Comparison of ENCODE assay signal across 8 mouse cellular contexts in the genomic region with DNA sequence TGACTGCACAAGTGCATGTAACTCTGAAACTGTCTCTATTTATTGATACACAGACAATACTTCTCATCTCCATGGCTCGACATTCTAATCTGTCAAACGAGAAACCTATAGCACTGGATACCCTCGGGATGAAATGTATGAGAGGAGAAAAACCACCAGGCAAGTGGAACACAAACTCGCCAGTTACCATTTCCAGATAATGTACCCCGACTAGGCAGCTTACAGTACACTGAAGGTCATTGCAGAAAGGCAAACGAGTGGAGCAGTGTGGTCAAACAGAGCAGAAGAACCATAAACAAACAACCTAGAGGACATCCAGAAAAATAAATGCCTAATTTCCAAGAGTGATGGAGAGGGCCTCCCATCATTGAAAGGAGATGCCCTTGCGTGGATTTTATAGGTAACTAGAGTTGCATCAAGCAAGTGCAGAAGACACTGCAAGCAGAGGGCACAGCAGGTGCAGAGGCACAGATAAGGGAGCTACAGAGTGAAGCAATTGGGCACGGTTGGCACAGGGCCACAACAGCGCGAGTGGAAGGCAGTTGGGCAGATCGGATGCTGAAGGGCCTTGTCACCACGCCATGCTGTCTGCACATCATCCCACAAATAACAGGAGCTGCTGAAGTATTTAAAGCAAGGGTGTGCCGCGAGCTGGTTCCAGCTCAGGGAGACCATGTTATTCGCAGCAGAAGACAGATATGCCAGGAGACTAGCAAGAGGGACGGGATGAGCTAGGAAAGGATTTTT.
A peak's percentile ranks its signal among the peaks of the same experiment; 100 is the strongest.
DNase-seq lines count a peak whose midpoint lies in the region; ATAC-seq lines count a peak whose summit lies in the region.

No protein-coding gene starts in this region.

- WGBS in liver, embryonic 15.5 days (ENCODE audit: insufficient replicate concordance), result 31% methylated on average over 16 of the region's 16 CpGs

- no peak overlapping the region for H3K4me2 ChIP-seq in liver, embryonic 15.5 days

- no peak overlapping the region for H3K9ac ChIP-seq in liver, embryonic 15.5 days

- no peaks in the 10 kb centered on the region for H3K27me3 ChIP-seq in liver, embryonic 15.5 days

- DNase-seq in liver, result no peak
- peak; percentile 57 to 67 for DNase-seq in adrenal gland, postnatal 36 days
- DNase-seq in frontal cortex, postnatal 25 days (ENCODE audit: low spot score in 2 of 2), result peak; percentile 43 to 51
- peak; percentile 68 to 73 for DNase-seq in layer of hippocampus, adult 8-10 months (ENCODE audit: low spot score in 2 of 2)
- DNase-seq in right cerebral cortex, adult 2 months (ENCODE audit: low spot score in 2 of 2), result peak; percentile 66 to 69
- DNase-seq in kidney, postnatal 4 days, result no peak
- DNase-seq in yolk sac, embryonic 10.5 days (ENCODE audit: low spot score), result no peak

- no peak overlapping the region for H3K4me3 ChIP-seq in liver, embryonic 15.5 days (replicated peaks)

- H3K9me3 ChIP-seq in liver, embryonic 15.5 days (replicated peaks), result no peaks in the 10 kb centered on the region

- H3K36me3 ChIP-seq in liver, embryonic 15.5 days (replicated peaks), result no peaks in the 10 kb centered on the region

- H3K27ac ChIP-seq in liver, embryonic 15.5 days (replicated peaks), result no peak overlapping the region; the same call in 1 of the 2 replicates

- H3K4me1 ChIP-seq in liver, embryonic 15.5 days (replicated peaks), result peaks cover 19% of the 10 kb centered on the region

- peak; percentile 71 for ATAC-seq in liver, embryonic 15.5 days (ENCODE audit: insufficient read depth)

Comparison
In these comparisons a context has a peak if more than half of its experiments do, and no peak if none do; other contexts are left out.
1. DNase-seq: peak in adrenal gland, postnatal 36 days (2 of 2), frontal cortex, postnatal 25 days (2 of 2), layer of hippocampus, adult 8-10 months (2 of 2) and right cerebral cortex, adult 2 months (2 of 2); none in liver (single experiment), kidney, postnatal 4 days (0 of 2) and yolk sac, embryonic 10.5 days (single experiment).